Mouse (Mus musculus) heart, embryonic 10.5 days (tissue): Measurements from ENCODE around the gene Aprt. TPM values are rescaled to one million over a fixed set of nuclear protein-coding genes. Genes with fewer than 3 reads are reported as not detected.

ENCODE experiments used
- DNase-seq: peaks from one replicate; pipeline ENCODE4 v3.0.0-alpha.2; 2017; ENCODE audit warnings: low spot score
- H3K27ac ChIP-seq: fragments of 300-500 bp; sonication (generic); 2 replicates; pipeline ENCODE4 v1.5.1; 2016; ENCODE audit warnings: mild to moderate bottlenecking
- H3K27me3 ChIP-seq: fragments of 300-500 bp; sonication (generic); 2 replicates; pipeline ENCODE4 v1.6.1; 2016; ENCODE audit warnings: mild to moderate bottlenecking; ENCODE audit not compliant: poor library complexity, insufficient read depth, severe bottlenecking
- H3K36me3 ChIP-seq: fragments of 300-500 bp; sonication (generic); 2 replicates; pipeline ENCODE4 v1.6.1; 2016; ENCODE audit warnings: mild to moderate bottlenecking, moderate library complexity
- H3K4me1 ChIP-seq: fragments of 300-500 bp; sonication (generic); 2 replicates; pipeline ENCODE4 v1.6.1; 2016; ENCODE audit warnings: mild to moderate bottlenecking
- H3K4me3 ChIP-seq: fragments of 300-500 bp; sonication (generic); 2 replicates; pipeline ENCODE4 v1.5.1; 2016; ENCODE audit warnings: mild to moderate bottlenecking, moderate library complexity
- H3K9me3 ChIP-seq: fragments of 300-500 bp; sonication (generic); 2 replicates; pipeline ENCODE4 v1.6.1; 2016; ENCODE audit warnings: mild to moderate bottlenecking, moderate library complexity
- WGBS: fragments of 180-500 bp; shearing (Covaris S2); methylation state at CpG from one replicate; pipeline ENCODE4 v1.1.7; 2016; 5-methylcytosine and 5-hydroxymethylcytosine counted together
- polyA plus RNA-seq: library from polyadenylated mRNA; unstranded; fragments of >200 nt; fragmentation: Nextera tagmentation; extraction: Ambion mirVana; gene quantifications from 2 replicates; pipeline ENCODE4 v1.2.1, GENCODE M21; 2016

Gene Aprt
- polyA plus RNA-seq, 1 experiment from 2014 or later: 361 TPM

DNA sequence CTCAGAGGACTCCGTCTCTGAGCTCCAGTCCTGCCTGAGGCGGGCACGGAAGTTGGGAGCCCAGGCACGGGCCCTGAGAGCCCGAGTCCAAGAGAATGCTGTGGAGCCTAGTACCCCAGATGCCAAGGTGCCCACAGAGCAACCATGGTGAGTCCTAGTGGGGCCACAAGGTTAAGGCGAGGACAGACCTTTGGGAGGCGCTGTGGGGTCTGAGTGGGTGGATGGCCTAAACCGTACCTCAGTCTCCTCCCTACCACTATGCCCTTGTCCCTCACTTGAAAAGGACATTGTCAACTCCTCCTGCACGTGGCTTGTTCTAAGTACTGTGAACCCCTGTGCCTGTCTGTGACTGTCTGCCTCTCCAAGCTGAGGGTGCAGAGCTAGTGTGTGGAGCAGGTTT lies 7.4 kb downstream of the Aprt start:
- peaks cover 50% of the 10 kb centered on the region for H3K4me1 ChIP-seq

DNA sequence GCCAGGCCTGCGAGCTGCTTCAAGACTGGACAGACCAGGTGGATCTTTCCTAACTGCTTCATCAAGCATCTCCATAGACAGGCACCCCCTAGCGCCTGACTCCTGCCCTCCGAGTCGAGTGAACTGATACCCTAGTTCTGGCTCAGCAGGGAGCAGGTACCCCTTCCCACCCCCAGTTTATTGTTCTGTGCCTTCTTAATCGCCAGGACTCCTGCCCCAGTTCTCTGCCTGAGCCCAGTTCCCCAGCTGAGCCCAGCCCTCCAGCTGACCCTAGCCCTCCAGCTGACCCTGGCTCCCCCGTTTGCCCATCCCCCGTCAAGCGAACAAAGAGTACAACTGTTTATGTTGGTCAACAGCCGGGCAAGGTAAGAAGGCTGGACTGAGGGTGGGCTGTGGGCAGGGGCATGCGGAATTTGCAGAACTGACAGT lies 7.8 kb downstream of the Aprt start:
- Histone ChIP-seq H3K36me3 (peaks cover 54% of the 10 kb centered on the region), H3K4me3 (peak overlapping the region; percentile 96), H3K9me3 (no peaks in the 10 kb centered on the region), H3K4me1 (peaks cover 46% of the 10 kb centered on the region), H3K27ac (peak overlapping the region; percentile 98), H3K27me3 (no peaks in the 10 kb centered on the region)
- 23% methylated on average over 10 of the region's 10 CpGs for WGBS
- no peak for DNase-seq

More for the DNA sequence above, 7.4 kb downstream of the Aprt start:
- no peaks in the 10 kb centered on the region for H3K9me3 ChIP-seq
- peak overlapping the region; percentile 98 for H3K27ac ChIP-seq
- DNase-seq: no peak
- 72% methylated on average over 9 of the region's 9 CpGs for WGBS
- H3K27me3 ChIP-seq: no peaks in the 10 kb centered on the region
- H3K4me3 ChIP-seq: peak overlapping the region; percentile 96
- peaks cover 57% of the 10 kb centered on the region for H3K36me3 ChIP-seq

DNA sequence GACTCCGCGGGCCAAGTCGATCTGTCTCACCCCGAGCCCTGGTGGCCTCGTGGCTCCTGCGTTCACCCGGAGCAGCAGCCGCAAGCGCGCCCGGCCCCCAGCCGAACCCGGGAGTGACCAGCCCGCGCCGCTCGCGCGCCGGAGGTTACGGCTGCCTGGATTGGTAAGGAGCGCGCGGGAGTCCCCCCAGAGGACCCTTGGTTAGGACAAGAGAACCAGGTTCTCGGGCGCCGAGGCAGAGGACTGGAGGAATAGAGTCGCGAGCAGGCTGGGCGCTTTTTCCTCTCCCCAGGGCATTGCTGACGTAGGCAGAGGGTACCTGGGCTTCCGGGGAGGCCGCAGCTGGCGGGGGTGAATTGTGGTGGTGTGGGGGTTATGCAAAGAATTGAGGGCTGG lies 8.6 kb downstream of the Aprt start:
- Histone ChIP-seq H3K27ac (peak overlapping the region; percentile 98), H3K36me3 (peaks cover 46% of the 10 kb centered on the region), H3K4me1 (peaks cover 40% of the 10 kb centered on the region), H3K9me3 (no peaks in the 10 kb centered on the region), H3K4me3 (peak overlapping the region; percentile 96), H3K27me3 (no peaks in the 10 kb centered on the region)
- WGBS: under 1% methylated on average over 34 of the region's 34 CpGs
- no peak for DNase-seq

DNA sequence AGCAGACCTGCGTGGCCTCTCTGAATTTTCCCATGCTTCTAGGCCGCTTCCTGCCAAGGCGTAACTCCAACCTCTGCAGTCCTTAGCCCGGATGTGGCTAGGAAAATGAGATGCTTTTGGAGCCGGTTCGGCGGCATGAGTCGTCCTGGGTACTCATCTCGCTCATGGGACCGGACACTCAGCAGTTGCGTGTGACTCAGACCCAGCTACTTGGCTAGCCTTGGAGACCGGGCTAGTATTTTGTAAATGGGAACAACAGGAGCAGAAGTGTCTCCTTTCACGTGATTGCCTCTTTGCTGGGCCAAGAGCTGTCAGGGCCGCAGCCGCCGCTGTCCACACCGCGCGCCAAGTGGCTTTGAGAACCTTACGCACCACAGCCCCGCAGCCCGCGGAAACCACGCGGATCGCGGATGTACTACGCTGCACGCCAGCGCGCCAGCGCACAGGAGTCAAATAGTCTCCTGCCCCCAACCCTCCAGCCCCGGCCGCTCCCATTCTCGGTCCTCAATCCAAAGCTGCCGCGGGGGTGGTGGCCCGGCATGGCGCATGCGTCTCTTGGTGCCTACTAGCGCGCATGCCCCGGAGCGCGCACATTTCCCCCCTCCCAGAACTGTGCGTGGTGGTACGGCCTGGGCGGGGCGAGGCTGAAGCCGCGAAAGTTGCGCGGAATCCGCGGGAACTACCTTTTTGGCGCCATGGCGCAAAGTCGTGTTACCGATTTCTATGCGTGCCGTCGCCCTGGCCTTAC lies 9.2 kb downstream of the Aprt start, which contains the start of gene Cdt1:
Gene Cdt1, plus strand, starts transcription at position 655 of the 748 bp plus-strand sequence.
- peak within 1 kb of the TSS; percentile 98 for H3K27ac ChIP-seq
- peaks cover 40% of the 10 kb centered on the region for H3K36me3 ChIP-seq
- H3K27me3 ChIP-seq: no peaks in the 10 kb centered on the region
- peak; percentile 98 for DNase-seq
- H3K4me3 ChIP-seq: peak within 1 kb of the TSS; percentile 96
- H3K9me3 ChIP-seq: no peaks in the 10 kb centered on the region
- WGBS: under 1% methylated on average over 62 of the region's 62 CpGs
- H3K4me1 ChIP-seq: peaks cover 38% of the 10 kb centered on the region

DNA sequence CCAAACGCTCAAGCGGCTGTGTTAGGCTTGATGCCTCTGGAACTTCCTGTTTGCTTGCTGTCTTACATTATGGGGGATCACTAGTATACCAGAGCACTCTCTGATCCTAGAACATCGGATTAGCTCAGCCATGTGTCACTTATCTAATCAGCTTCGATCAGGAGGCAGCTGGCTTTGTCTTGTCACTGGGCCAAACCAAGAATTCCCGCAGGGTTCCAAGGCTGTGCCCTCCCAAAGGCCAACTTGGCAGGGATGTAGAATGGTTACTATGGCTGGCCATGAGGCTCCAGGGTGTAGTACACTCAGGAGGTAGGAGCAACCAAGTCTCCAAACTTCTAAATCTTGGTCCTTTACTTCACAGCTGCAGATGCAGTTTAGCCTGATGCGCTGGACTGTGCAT lies 9.9 kb downstream of the Aprt start:
- H3K27ac ChIP-seq: peak overlapping the region; percentile 98
- WGBS: 34% methylated on average over 6 of the region's 6 CpGs

DNA sequence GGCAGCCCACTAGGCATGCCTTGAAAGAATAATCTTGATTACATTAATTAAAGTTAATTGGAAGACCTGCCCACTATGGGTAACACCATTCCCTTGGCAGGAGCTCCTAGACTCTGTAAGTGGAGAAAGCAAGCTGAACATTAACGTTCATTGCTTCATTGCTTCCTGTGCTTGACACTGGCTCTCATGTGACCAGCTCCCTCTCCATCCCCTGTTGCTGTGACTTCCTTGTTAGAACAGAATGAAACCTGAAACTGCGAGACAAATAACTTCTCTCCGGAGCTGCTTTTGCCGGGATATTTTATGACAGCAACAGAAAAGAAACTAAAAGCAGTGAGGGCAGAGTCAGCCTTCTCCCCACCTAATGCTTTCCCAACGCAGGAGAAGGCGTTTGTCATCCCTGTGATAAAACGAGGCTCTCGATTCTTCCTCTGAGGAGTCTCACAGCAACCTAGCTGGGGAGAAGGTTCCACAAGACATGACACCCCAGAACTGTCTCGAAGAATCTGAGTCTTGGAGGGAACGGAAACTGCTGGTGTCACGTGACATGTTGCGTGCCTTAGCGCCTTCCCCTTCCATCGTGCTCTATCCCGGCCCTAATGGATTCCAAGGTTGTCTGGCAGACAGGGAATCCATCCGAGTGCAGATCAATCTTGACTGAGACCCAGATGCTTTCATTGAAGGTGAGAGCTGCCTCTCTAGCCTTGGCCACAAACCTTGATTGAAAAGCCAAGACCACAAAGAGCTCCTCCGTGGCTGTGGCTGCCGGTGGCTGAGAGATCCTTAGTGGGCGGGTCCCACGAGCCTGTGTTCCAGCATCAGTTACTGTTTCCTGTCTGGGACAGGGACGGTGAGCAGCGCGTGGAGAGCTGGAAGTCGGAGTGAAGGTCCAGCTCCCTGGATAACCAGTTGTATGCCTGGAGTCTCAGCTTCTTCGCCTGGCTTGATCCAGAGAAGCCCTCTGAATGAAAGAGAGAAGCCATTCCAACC lies 12.1 kb downstream of the Aprt start:
- H3K4me1 ChIP-seq: peaks cover 29% of the 10 kb centered on the region
- H3K27ac ChIP-seq: 0 out of 2 replicates have a peak overlapping the region, but pooled peaks have one; percentile 3
- peaks cover 11% of the 10 kb centered on the region for H3K36me3 ChIP-seq
- DNase-seq: no peak
- H3K27me3 ChIP-seq: no peaks in the 10 kb centered on the region
- no peaks in the 10 kb centered on the region for H3K9me3 ChIP-seq
- no peak overlapping the region for H3K4me3 ChIP-seq
- WGBS: 81% methylated on average over 25 of the region's 25 CpGs

More for the DNA sequence above, 9.9 kb downstream of the Aprt start:
- Histone ChIP-seq H3K36me3 (peaks cover 33% of the 10 kb centered on the region), H3K4me1 (peaks cover 37% of the 10 kb centered on the region), H3K9me3 (no peaks in the 10 kb centered on the region), H3K4me3 (peak overlapping the region; percentile 96), H3K27me3 (no peaks in the 10 kb centered on the region)
- no peak for DNase-seq

DNA sequence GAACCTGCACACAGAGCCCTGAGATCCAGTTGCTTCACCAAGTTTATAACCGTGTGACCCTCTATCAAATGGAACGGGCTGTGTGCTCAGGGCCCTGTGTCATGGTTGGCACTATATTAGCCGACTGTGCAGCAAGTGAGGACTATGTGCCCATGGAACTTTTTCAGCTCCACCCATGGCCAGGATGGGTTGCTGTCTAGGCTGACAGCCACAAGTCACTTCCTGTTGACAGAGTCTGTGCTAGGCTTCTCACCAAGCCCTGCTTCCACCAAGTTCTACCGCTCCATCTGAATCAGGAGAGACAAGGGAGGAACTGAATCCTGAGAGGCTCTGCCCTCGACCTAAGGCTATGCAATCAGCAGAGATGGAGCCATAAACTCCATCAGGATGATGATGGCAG lies 15.5 kb downstream of the Aprt start:
- WGBS: 74% methylated on average over 5 of the region's 5 CpGs
- H3K27ac ChIP-seq: no peak overlapping the region
- no peak for DNase-seq
- H3K36me3 ChIP-seq: 0 out of 2 replicates have a peak, but pooled peaks cover 4% of the 10 kb centered on the region
- H3K9me3 ChIP-seq: no peaks in the 10 kb centered on the region
- H3K4me1 ChIP-seq: peaks cover 31% of the 10 kb centered on the region
- no peak overlapping the region for H3K4me3 ChIP-seq
- no peaks in the 10 kb centered on the region for H3K27me3 ChIP-seq

- Histone ChIP-seq H3K4me3 (peak overlapping the region; percentile 6; the same call in 1 of the 2 replicates), H3K9me3 (no peaks in the 10 kb centered on the region), H3K36me3 (no peaks in the 10 kb centered on the region), H3K27me3 (no peaks in the 10 kb centered on the region), H3K4me1 (peaks cover 34% of the 10 kb centered on the region), H3K27ac (peak overlapping the region; percentile 86)
- peak; percentile 90 for DNase-seq
- WGBS: 15% methylated on average over 8 of the region's 12 CpGs
Measured at GRCm38 (mm10) chr8:122558671-122559349, 17.9 kb downstream of the Aprt start.

DNA sequence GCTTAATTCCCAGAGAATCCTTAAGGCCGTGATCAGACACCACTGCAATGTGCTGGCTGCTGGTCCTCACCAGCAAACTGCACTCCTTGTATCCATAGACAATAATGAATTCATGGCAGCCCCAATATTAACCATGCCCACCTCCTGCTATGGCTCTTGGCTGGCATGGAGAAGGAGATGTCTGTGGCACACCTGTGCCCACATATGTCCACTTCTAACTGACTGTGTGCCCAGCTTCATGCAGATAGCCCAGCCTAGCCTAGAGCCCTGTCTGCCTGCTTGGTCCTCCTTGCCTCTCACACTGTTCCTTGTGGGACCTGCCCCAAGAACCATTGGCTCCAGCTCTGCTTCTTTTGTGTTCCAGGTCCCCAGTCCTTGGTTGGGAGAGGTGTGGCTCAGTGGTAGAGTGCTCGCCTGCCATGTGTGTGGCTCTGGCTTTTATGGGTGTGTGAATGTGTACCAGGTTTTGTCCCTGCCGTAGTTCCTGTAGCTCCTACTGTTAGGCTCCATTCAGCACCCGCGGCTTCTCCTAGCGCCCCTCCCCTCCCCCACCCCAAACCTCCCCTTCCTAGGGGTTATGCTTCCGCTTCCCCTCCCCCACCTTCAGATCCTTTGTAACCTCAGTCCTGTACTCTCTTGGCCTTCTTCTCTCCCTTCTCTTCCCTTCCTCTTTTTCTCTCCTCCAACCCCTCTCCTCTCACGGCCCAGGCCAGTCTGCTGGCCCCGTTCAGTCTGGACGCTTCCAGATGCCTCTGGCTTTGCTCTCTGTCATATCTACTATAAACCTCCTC lies 19.3 kb downstream of the Aprt start:
- peak overlapping the region; percentile 87 for H3K27ac ChIP-seq
- H3K4me1 ChIP-seq: peaks cover 34% of the 10 kb centered on the region
- no peak for DNase-seq
- no peak overlapping the region for H3K4me3 ChIP-seq
- no peaks in the 10 kb centered on the region for H3K27me3 ChIP-seq
- WGBS: 35% methylated on average over 10 of the region's 10 CpGs
- H3K9me3 ChIP-seq: no peaks in the 10 kb centered on the region
- H3K36me3 ChIP-seq: no peaks in the 10 kb centered on the region

- no peak for DNase-seq
- Histone ChIP-seq H3K27me3 (no peaks in the 10 kb centered on the region), H3K4me3 (peak overlapping the region; percentile 19)
Measured at GRCm38 (mm10) chr8:122556030-122557009, 20.4 kb downstream of the Aprt start.

GRCm38 (mm10) chr8:122554786-122555185 lies 21.9 kb downstream of the Aprt start:
- H3K4me1 ChIP-seq: peaks cover 56% of the 10 kb centered on the region
- no peak overlapping the region for H3K27ac ChIP-seq
- DNase-seq: no peak
- H3K36me3 ChIP-seq: no peaks in the 10 kb centered on the region
- no peaks in the 10 kb centered on the region for H3K27me3 ChIP-seq
- H3K4me3 ChIP-seq: no peak overlapping the region
- H3K9me3 ChIP-seq: no peaks in the 10 kb centered on the region
- 84% methylated on average over 6 of the region's 6 CpGs for WGBS

More at GRCm38 (mm10) chr8:122556030-122557009, 20.4 kb downstream of the Aprt start:
- H3K4me1 ChIP-seq: peaks cover 42% of the 10 kb centered on the region
- H3K27ac ChIP-seq: peak overlapping the region; percentile 87
- no peaks in the 10 kb centered on the region for H3K9me3 ChIP-seq
- 56% methylated on average over 12 of the region's 12 CpGs for WGBS
- H3K36me3 ChIP-seq: no peaks in the 10 kb centered on the region
